Mouse (Mus musculus) cerebellum, postnatal 10 days (tissue): Measurements from ENCODE around the gene Ahdc1.

Experiments used
- DNase-seq, 2 experiments: peaks; one replicate each; pipeline ENCODE4 v3.0.0; 2021; ENCODE audit warnings: mixed read lengths in 2 of 2

The Ahdc1 gene

DNA sequence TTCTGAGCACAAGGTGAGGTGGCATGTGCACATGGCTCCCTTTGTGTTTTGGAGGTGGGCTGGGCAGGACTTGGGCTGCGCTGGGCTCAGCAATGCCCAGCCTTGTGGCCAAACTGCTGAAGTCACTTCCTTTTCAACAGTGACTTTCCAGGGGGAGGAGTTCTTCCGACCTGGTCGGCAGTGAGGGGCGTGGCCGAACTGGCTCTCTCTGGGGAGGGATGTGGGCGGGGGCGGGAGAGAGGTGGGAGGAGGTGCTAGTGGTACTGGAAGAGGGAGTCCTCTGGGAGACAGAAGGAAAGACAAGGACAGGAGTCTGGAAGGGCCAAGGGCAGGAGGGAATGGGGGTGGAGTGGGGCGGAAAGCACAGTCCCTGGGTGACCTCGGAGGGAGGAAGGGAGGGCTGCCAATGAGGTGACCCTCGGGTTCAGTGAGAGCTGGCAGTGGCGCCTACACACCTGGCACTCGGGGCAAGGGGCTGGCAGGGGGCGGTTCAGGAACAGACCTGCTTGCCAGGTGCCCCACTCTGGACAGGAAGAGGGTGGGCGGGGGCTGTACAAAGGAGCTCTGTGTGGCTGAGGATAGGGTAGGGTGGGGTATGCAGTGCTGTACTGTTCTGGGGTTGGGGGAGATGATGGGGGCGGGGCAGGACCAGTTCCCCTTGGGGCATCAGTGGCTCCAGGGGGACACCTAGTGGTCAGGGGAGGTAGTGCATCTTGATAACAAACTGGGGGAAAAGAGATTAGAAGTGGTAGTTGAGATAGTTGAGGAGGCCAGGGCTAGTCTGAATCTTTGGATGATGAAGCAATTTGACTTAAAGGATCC, 45.2 kb downstream of the Ahdc1 start:
- DNase-seq, result peak; percentile 84 to 89

- DNase-seq, result no peak
Observed at GRCm38 (mm10) chr4:133057389-133058122, 46.5 kb downstream of the Ahdc1 start.

- no peak for DNase-seq
Observed at GRCm38 (mm10) chr4:133058123-133058453, 47.0 kb downstream of the Ahdc1 start.

GRCm38 (mm10) chr4:133058513-133059480, 47.7 kb downstream of the Ahdc1 start:
- DNase-seq, result no peak

- no peak for DNase-seq
Observed at GRCm38 (mm10) chr4:133060702-133061101, 49.6 kb downstream of the Ahdc1 start.

DNA sequence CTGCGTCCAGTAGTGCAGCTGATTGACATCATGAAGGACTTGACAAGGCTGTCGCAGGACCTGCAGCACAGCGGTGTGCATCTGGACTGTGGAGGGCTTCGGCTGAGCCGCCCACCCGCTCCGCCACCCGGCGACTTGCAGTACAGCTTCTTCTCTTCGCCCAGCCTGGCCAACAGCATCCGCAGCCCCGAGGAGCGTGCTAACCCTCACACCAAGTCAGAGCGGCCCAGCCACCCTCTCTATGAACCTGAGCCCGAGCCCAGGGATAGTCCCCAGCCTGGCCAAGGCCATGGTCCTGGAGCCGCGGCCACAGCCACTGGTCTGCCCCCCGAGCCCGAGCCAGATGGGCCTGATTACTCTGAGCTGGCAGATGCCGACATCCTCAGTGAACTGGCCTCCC, 50.7 kb downstream of the Ahdc1 start:
- DNase-seq, result no peak

- no peak for DNase-seq
Observed at GRCm38 (mm10) chr4:133062286-133062685, 51.2 kb downstream of the Ahdc1 start.

- no peak for DNase-seq
Observed at GRCm38 (mm10) chr4:133063203-133063602, 52.1 kb downstream of the Ahdc1 start.

- DNase-seq, result no peak
Observed at GRCm38 (mm10) chr4:133063799-133064198, 52.7 kb downstream of the Ahdc1 start.

- no peak for DNase-seq
Observed at GRCm38 (mm10) chr4:133064791-133065190, 53.7 kb downstream of the Ahdc1 start.

DNA sequence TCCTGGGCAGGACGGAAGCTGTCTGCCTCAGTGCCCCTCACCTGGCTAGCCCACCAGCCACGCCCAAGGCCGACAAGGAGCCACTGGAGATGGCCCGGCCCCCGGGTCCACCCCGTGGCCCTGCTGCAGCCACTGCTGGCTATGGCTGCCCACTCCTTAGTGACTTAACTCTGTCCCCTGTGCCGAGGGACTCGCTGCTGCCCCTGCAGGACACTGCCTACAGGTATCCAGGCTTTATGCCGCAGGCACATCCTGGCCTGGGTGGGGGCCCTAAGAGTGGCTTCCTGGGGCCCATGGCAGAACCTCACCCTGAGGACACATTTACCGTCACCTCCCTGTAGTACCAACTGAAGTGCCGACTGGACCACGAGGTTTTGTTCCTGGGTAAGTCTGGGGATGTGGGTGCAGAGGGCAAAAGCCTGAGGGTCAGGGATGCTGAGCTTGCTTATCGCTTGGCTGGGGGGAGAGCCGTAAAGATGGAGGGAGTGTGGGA, 54.9 kb downstream of the Ahdc1 start:
- DNase-seq, result no peak

- DNase-seq, result peak in 1 of 2 experiments; percentile 51
Observed at GRCm38 (mm10) chr4:133068400-133069138, 57.5 kb downstream of the Ahdc1 start.

- DNase-seq, result no peak
Observed at GRCm38 (mm10) chr4:133070388-133070787, 59.3 kb downstream of the Ahdc1 start.

GRCm38 (mm10) chr4:133070821-133071372, 59.8 kb downstream of the Ahdc1 start:
- DNase-seq, result no peak

DNA sequence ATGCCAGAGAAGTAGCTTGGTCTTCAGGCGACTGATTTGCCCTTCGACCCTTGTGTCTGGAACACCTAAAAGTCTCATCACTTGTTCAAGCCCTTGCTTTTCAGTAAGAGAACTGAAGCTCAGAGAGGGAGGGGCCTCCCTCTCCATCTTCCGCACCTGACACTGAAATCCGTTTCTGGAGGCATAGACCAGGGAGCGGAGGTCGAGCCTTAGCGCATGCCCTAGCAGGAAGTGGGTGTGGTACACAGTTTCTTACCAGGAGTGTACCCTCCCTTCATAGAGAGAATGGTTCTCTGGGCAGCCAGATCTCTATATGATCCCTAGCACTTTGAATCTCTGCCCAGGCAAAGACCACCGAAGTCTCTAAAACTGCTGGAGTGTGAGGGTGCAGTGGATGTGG, 62.1 kb downstream of the Ahdc1 start:
- DNase-seq, result no peak

DNA sequence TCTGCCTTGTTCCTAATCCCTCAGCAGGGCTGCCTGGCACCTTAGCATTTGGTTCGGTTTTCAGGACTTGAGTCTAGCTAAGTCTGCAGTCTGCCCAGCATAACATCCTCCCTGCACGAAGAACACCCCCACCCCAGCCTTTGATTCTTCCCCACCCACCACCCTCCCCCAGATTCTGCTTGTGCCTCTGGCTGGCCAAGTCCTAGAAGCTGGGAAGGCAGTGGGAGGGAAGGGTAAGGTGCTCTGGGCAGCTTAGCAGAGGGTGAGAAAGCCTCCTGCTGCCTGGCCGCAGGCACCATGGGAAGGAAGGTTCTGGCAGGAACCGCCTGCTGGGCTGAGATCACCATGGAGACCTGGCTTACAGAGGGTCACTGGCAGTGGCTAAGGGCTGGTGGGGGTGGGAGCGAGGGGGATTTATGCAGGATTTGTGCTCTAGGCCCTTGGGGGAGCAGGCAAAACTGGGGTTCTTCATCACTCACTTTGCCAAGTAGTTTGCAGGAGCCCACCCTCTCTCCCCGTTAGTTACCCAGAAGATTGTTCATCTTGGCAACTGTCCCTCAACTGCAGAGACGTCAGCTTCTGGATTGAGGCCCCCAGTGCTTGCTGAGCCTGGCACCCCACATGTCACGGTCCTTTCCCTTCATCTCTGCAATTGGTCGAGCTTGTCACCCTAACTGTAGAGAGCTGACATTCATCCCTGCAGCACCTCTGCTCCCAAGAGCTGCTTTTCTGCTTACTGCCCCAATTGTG, 63.2 kb downstream of the Ahdc1 start:
- DNase-seq, result peak; percentile 72 to 79

- DNase-seq, result peak; percentile 75 to 81
Observed at GRCm38 (mm10) chr4:133074894-133075572, 64.0 kb downstream of the Ahdc1 start.

DNA sequence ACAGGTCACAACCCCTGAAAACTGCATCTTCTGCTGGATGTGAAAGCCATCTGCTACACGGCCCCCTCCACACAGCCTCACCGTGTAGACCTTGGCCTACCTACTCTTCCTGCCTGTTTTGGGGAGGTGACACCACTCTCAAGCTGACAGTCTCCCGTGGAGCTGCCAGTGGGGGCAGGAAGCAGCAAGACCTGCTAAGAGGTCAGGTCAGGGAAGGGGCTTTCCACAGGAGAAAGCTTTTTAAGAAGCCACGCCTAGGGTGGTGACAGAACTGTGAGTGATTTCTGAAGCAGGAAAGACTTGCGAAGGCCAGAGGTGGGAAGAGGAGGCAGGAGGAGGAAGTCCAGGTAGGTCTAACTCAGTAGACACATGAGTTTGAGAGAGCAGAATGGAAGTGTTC, 67.9 kb downstream of the Ahdc1 start:
- no peak for DNase-seq

GRCm38 (mm10) chr4:133079416-133080113, 68.5 kb downstream of the Ahdc1 start:
- DNase-seq, result no peak

DNA sequence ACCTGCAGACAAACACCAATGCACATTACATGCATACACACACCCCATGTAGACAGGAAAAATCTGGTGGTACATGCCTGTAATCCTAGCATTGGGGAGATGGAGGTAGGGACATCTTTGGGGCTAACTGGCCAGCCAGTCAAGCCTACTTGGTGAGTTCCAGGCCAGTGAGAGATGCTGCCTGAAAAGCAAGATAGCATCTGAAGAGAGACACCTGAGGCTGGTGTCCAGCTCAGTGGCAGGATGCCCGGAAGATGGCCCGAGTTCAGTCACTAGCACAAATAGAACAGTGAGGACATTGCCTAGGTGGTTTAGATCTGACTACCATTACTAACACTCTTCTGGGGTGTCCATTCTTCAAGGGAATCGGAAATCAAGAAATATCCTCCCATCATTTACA, 69.8 kb downstream of the Ahdc1 start:
- DNase-seq, result peak in 1 of 2 experiments; percentile 64
